Mouse (Mus musculus): ENCODE measurements at regions not wholly inside any gene's neighbourhood (a gene's known extent, or its start where the extent isn't known, plus 50 kb on each side); places are given as distances from the start of the nearest gene placed in this dataset.

DNA sequence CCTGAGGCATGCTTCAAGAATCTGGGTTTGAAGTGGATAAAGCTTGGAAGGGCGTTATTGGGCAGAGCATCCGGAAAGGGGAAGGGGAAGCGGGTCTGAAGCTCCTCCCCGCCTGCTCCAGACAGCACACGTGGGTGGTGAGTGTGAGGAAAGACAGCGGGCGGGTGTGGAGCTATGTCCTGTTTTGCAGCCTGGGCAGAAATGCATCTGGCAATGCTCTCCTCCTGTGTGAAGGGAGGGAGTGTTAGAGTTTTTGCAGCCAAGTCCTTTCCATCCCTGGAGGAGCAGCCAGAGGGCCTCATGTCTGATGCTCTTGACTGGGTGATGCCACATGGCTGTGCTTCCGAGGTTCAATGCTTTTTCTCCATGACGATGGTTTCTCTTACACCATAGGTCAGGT is 73.4 kb upstream of the Fndc3a start:
- DNase-seq (ENCODE audit: low spot score): peak; percentile 9

DNA sequence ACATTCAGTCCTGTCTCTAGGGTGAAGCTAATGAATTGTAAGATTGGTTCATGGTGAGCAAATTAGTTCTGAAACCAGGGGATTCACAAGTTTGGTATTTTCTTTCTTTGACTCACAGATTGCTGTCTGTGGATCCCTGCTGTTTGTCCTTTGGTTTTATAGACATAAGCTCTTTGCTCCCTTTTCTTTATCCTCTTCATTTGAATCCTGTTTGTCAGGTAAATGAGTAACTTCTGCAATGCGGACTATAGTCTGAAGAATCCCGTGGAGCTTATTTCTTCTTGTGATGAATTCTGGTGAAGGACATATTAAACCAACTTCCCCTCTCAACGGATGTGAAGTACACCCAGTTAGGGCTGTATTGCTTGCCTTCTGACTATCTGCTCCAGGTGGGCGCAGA is 69.6 kb upstream of the Fndc3a start:
- no peak for DNase-seq (ENCODE audit: low spot score)

DNA sequence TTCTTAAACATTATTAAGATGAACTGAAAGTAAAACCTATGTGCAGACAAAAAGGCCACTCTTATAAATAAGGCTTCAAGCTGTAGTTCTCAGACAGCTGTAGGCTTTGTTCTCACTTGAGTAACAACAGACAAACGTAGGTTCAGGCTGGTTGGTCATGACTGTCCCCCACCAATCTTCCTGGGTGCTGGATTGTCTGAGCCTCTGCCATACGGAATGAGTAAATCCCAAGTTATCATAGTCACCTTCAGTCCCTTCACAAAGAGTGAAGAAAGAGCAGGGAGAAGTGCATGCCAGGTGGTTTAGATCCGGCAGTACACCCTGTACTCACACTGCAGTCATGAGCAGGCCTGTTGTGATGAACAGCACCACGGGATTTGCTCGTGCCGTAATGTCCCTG is 69.0 kb upstream of the Fndc3a start:
- no peak for DNase-seq (ENCODE audit: low spot score)

DNA sequence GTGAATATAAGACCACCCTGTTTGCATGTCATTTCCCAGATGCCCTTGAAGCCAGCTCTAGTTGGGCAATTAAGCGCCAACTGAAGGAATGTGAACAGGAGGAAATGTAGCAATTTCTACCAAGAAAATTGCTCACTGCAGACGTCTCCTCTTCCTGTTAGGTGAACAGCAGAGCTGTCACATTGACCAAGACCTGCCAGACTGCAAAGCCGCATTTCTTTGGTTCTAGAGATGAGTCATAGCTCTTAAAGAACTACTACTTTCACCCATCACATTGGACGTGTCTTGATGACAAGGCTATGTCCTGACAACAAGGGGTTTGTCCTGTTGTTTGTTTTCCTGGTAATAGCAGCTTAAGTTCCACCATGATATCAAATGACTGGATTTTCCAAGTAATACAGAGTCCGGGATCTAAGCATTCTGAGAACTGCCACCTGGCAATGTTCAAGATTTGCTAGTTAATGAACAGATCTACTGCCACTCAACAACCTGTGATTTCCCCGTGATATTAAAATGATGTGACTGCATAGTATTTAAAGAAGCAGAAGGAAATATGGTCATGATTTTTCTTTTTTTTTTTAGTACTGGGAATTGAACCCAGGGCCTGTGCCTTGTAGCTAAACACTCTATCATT is 68.2 kb upstream of the Fndc3a start:
- no peak for DNase-seq (ENCODE audit: low spot score)

DNA sequence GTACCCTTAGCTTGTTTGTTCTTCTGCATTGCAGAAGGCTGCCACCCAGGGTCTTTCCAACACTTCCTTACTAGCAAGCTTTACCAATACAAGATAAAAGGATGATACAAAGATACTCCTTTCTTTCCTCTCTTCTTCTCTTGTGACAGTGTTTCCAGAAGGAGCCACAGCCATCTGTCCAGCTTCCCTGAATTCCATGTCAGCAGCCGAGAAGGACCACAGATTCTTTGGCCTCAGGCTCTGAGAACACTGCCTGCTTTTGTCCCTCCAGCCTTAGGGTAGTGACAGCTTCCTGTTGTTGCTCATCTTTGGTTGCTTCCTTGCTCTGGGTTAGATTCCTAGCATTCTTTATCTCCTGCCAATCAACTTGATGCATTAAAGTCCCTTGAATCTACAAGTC is 60.4 kb upstream of the Fndc3a start:
- no peak for DNase-seq (ENCODE audit: low spot score)

DNA sequence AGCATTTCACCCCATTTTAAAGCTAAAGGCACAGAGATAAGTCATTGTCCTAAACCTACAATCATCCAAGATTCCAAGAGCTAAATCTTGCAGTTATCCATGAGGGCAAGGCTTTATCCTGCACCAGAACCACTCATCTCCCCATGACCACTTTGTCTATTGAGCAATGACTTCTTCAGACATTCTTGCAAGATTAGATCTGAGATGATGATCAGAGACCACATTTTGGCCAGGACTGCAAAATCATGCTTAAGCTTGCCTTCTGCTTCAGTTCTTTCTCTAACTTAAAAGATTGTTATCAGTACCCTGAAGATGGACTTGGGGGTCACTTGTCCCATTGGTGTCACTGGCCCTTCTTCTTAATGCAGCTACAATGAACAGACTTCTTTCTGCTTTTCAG is 50.3 kb upstream of the Fndc3a start:
- no peak for DNase-seq (ENCODE audit: low spot score)
